Mouse (Mus musculus) lung, postnatal 0 days (tissue): ENCODE results near the gene Sec23b. TPM values are rescaled to one million over a fixed set of nuclear protein-coding genes. Genes with fewer than 3 reads are reported as not detected.
A peak's percentile ranks its signal among the peaks of the same experiment; 100 is the strongest.

Experiments used
- ATAC-seq: fragments of 200-750 bp; cut with Nextera tagmentation; 2 replicates; pipeline ENCODE4 v1.8.0; 2017; ENCODE audit warnings: moderate library complexity
- DNase-seq: peaks from one replicate; pipeline ENCODE4 v3.0.0-alpha.2; 2016; ENCODE audit warnings: low spot score
- H3K27ac ChIP-seq: fragments of 300-500 bp; sonication (generic); 2 replicates; pipeline ENCODE4 v1.5.1; 2014; ENCODE audit warnings: antibody characterized with exemption, mild to moderate bottlenecking, low read length, mixed read lengths
- H3K27me3 ChIP-seq: fragments of 300-500 bp; sonication (generic); replicated peaks from 2 replicates; pipeline ENCODE4 v1.6.1; 2014; ENCODE audit warnings: low read length, mixed read lengths; ENCODE audit not compliant: insufficient read depth
- H3K36me3 ChIP-seq: fragments of 300-500 bp; sonication (generic); 2 replicates; pipeline ENCODE4 v1.6.1; 2014; ENCODE audit warnings: low read length, mixed read lengths; ENCODE audit not compliant: insufficient read depth
- H3K4me1 ChIP-seq: fragments of 300-500 bp; sonication (generic); 2 replicates; pipeline ENCODE4 v1.6.1; 2014; ENCODE audit warnings: antibody characterized with exemption, low read depth, low read length, mixed read lengths; ENCODE audit not compliant: insufficient read depth
- H3K4me2 ChIP-seq: fragments of 300-500 bp; sonication (generic); replicated peaks from 2 replicates; pipeline ENCODE4 v1.6.1; 2014; ENCODE audit warnings: low read depth, mild to moderate bottlenecking, low read length, moderate library complexity, mixed read lengths
- H3K4me3 ChIP-seq: fragments of 300-500 bp; sonication (generic); 2 replicates; pipeline ENCODE4 v1.5.1; 2014; ENCODE audit warnings: low read depth, low read length
- H3K9ac ChIP-seq: fragments of 300-500 bp; sonication (generic); replicated peaks from 2 replicates; pipeline ENCODE4 v1.6.1; 2014; ENCODE audit warnings: low read depth, mild to moderate bottlenecking
- H3K9me3 ChIP-seq: fragments of 300-500 bp; sonication (generic); 2 replicates; pipeline ENCODE4 v1.6.1; 2016; ENCODE audit warnings: low read length, mixed read lengths
- CTCF ChIP-seq: IDR thresholded peaks from 2 replicates; pipeline ENCODE4 v1.5.1; 2016; ENCODE audit warnings: antibody characterized with exemption, mild to moderate bottlenecking
- EP300 ChIP-seq: IDR thresholded peaks from 2 replicates; pipeline ENCODE4 v1.6.1; 2016; ENCODE audit warnings: antibody characterized with exemption, mild to moderate bottlenecking, control low read depth
- WGBS: fragments of 180-500 bp; shearing (Covaris S2); extraction: QIAGEN DNeasy Blood & Tissue Kit; methylation state at CpG from one replicate; pipeline ENCODE4 v1.1.7; 2014; 5-methylcytosine and 5-hydroxymethylcytosine counted together
- polyA plus RNA-seq: library from polyadenylated mRNA; unstranded; fragments of >200 nt; fragmentation: Nextera tagmentation; extraction: Ambion mirVana; gene quantifications from 2 replicates; pipeline ENCODE4 v1.2.1, GENCODE M21; 2015

The Sec23b gene
- polyA plus RNA-seq, 1 experiment from 2014 or later, result 62.4 TPM

- Histone ChIP-seq H3K9me3 (no peaks in the 10 kb centered on the region), H3K27ac (no peak within 1 kb of the TSS; the same call in 1 of the 2 replicates), H3K27me3 (no peaks in the 10 kb centered on the region), H3K4me1 (no peaks in the 10 kb centered on the region), H3K9ac (peak within 1 kb of the TSS; percentile 63), H3K4me2 (peak within 1 kb of the TSS; percentile 65), H3K4me3 (peak within 1 kb of the TSS; percentile 60), H3K36me3 (no peaks in the 10 kb centered on the region; the same call in 1 of the 2 replicates)
- TF ChIP-seq CTCF, result no peak
- TF ChIP-seq EP300, result no peak
- WGBS, result under 1% methylated on average over 31 of the region's 31 CpGs
- DNase-seq, result peak; percentile 93
- peak; percentile 99 for ATAC-seq
These were observed 38.1 kb downstream of the Sec23b start, which contains the start of gene Smim26 for GRCm38 (mm10) chr2:144593951-144594651. Gene Smim26, plus strand, starts transcription at chr2:144594054.

- DNase-seq (no peak), ATAC-seq (no peak)
- no peak overlapping the region for H3K4me3 ChIP-seq
- H3K36me3 ChIP-seq, result no peaks in the 10 kb centered on the region
- no peaks in the 10 kb centered on the region for H3K9me3 ChIP-seq
- H3K27ac ChIP-seq, result no peak overlapping the region
- H3K9ac ChIP-seq, result no peak overlapping the region
- H3K27me3 ChIP-seq, result no peaks in the 10 kb centered on the region
- TF ChIP-seq CTCF (no peak), EP300 (no peak)
- 62% methylated on average over 2 of the region's 2 CpGs for WGBS
- no peaks in the 10 kb centered on the region for H3K4me1 ChIP-seq
- H3K4me2 ChIP-seq, result no peak overlapping the region
These were observed 42.0 kb downstream of the Sec23b start for GRCm38 (mm10) chr2:144598006-144598405.

GRCm38 (mm10) chr2:144599831-144600687, 44.0 kb downstream of the Sec23b start, which contains the start of gene Dtd1:
Gene Dtd1, plus strand, starts transcription at chr2:144599897.
- Histone ChIP-seq H3K9ac (peak within 1 kb of the TSS; percentile 62), H3K4me2 (peak within 1 kb of the TSS; percentile 79), H3K9me3 (no peaks in the 10 kb centered on the region), H3K27me3 (no peaks in the 10 kb centered on the region), H3K4me1 (no peaks in the 10 kb centered on the region), H3K27ac (peak within 1 kb of the TSS; percentile 67), H3K4me3 (peak within 1 kb of the TSS; percentile 71), H3K36me3 (no peaks in the 10 kb centered on the region)
- 1% methylated on average over 37 of the region's 50 CpGs for WGBS
- ATAC-seq, result peak; percentile 97
- TF ChIP-seq CTCF (peak; percentile 89), EP300 (no peak)
- DNase-seq, result peak; percentile 94

- 95% methylated on average over 1 of the region's 1 CpGs for WGBS
These were observed 45.5 kb downstream of the Sec23b start for GRCm38 (mm10) chr2:144601576-144601975.

GRCm38 (mm10) chr2:144613956-144614355, 57.9 kb downstream of the Sec23b start:
- H3K36me3 ChIP-seq, result no peaks in the 10 kb centered on the region
- WGBS, result 94% methylated on average over 6 of the region's 6 CpGs
- DNase-seq (no peak), ATAC-seq (no peak)
- H3K27me3 ChIP-seq, result no peaks in the 10 kb centered on the region
- H3K9me3 ChIP-seq, result no peaks in the 10 kb centered on the region
- H3K4me3 ChIP-seq, result no peak overlapping the region
- H3K4me2 ChIP-seq, result no peak overlapping the region
- no peaks in the 10 kb centered on the region for H3K4me1 ChIP-seq
- H3K9ac ChIP-seq, result no peak overlapping the region
- TF ChIP-seq CTCF (no peak), EP300 (no peak)
- H3K27ac ChIP-seq, result no peak overlapping the region

More at GRCm38 (mm10) chr2:144601576-144601975, 45.5 kb downstream of the Sec23b start:
- no peaks in the 10 kb centered on the region for H3K27me3 ChIP-seq
- no peak overlapping the region for H3K9ac ChIP-seq
- no peak for TF ChIP-seq CTCF
- no peaks in the 10 kb centered on the region for H3K36me3 ChIP-seq
- ATAC-seq, result no peak
- no peaks in the 10 kb centered on the region for H3K9me3 ChIP-seq
- DNase-seq, result no peak
- H3K4me3 ChIP-seq, result no peak overlapping the region
- H3K4me1 ChIP-seq, result no peaks in the 10 kb centered on the region
- H3K4me2 ChIP-seq, result no peak overlapping the region
- H3K27ac ChIP-seq, result no peak overlapping the region
